Mouse (Mus musculus): ENCODE results near the gene Otud1. TPM values are rescaled to one million over a fixed set of nuclear protein-coding genes. Genes with fewer than 3 reads are reported as not detected.
A peak's percentile ranks its signal among the peaks of the same experiment; 100 is the strongest.

Otud1 gene
- polyA plus RNA-seq, 1 experiment from 2014 or later: 2.2 TPM

DNA sequence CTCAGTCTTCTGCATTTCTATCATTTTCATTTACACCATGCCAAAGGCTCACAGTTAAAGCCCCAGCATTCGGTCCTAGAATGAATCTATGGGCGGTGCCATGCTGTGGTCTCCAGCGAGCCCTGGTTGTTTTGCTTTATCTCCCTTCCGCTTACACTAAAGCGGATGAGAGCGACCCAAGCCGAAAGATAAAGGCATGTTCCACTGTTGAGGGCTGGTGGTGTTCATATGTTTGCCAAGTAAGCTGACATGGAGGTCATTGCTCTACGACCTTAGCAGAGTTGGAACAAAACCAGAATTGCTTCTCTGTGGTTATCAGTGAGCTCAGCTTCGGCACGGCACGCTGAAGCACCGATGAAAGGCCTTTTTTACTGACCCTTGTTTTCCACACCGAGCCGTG lies 32.5 kb downstream of the Otud1 start:
- H3K9ac ChIP-seq: no peak overlapping the region
- no peak overlapping the region for H3K4me2 ChIP-seq
- no peaks in the 10 kb centered on the region for H3K9me3 ChIP-seq
- H3K27ac ChIP-seq: no peak overlapping the region
- WGBS: 63% methylated on average over 14 of the region's 14 CpGs
- no peak overlapping the region for H3K4me3 ChIP-seq (replicated peaks)
- H3K36me3 ChIP-seq: no peaks in the 10 kb centered on the region
- no peak for ATAC-seq (ENCODE audit: insufficient read depth, low FRiP score, low read depth)
- H3K4me1 ChIP-seq: no peaks in the 10 kb centered on the region
- no peaks in the 10 kb centered on the region for H3K27me3 ChIP-seq (replicated peaks)

DNA sequence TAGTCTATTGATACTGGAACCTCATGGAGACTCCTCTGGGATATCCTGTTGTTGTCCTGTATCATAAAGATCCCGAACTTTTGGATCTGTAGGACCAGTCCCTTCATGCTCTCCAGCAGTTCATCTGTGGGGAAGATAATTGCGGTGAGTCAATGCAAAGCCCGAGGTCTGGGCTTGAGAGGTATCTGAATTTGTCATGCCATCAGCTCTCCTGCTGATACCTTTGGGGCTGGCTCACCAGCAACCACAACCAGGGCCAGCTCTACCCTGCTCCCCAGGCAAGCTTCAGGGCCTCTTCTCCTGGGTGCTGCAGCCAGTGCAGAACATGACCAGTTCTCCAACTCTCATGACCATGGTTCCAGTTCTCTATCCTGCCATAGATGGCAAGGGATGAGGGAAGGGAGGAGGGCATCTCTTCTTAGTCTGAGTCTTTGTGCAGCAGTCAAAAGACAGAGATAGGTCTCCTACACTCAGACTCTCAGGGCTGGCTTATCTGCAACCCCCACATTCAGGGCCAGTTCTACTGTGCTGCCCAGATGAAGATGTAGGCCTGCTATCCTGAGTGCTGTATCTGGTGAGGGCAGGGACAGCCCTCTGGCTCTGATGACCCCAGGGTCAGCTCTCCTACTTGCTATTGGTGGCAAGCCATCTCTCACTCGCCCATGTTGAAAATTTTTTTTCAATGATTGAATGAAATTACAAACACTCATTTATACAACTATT lies 42.2 kb downstream of the Otud1 start:
- H3K36me3 ChIP-seq: no peaks in the 10 kb centered on the region
- no peak overlapping the region for H3K4me2 ChIP-seq
- H3K4me1 ChIP-seq: no peaks in the 10 kb centered on the region
- peak; percentile 87 for ATAC-seq (ENCODE audit: insufficient read depth, low FRiP score, low read depth)
- H3K27me3 ChIP-seq (replicated peaks): no peaks in the 10 kb centered on the region
- H3K4me3 ChIP-seq (replicated peaks): no peak overlapping the region
- H3K9me3 ChIP-seq: no peaks in the 10 kb centered on the region
- H3K9ac ChIP-seq: no peak overlapping the region
- 70% methylated on average over 4 of the region's 4 CpGs for WGBS
- H3K27ac ChIP-seq: no peak overlapping the region

DNA sequence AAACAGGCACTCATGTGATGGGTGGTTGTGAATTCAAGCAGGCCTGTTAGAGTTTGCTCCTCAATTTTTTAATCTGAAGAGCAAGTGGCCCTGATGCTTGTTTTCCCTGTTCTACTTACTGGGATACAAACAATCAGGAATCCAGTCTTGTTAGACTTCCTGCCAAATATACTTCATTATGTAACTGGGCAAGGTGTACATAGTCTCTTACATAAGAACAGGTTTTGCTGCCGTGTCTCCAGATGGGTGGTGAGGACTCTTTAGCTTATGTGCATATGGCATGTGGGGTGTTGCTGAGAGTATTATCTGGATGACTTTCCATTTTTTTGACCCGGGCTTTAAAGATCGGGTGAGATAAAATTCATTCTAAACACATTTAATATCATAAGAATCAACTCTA lies 43.8 kb downstream of the Otud1 start:
- no peak for ATAC-seq (ENCODE audit: insufficient read depth, low FRiP score, low read depth)
- Histone ChIP-seq H3K27ac (no peak overlapping the region), H3K4me1 (no peaks in the 10 kb centered on the region), H3K27me3 (replicated peaks) (no peaks in the 10 kb centered on the region), H3K9ac (no peak overlapping the region), H3K36me3 (no peaks in the 10 kb centered on the region), H3K4me2 (no peak overlapping the region), H3K4me3 (replicated peaks) (no peak overlapping the region), H3K9me3 (no peaks in the 10 kb centered on the region)
- 75% methylated on average over 3 of the region's 3 CpGs for WGBS

DNA sequence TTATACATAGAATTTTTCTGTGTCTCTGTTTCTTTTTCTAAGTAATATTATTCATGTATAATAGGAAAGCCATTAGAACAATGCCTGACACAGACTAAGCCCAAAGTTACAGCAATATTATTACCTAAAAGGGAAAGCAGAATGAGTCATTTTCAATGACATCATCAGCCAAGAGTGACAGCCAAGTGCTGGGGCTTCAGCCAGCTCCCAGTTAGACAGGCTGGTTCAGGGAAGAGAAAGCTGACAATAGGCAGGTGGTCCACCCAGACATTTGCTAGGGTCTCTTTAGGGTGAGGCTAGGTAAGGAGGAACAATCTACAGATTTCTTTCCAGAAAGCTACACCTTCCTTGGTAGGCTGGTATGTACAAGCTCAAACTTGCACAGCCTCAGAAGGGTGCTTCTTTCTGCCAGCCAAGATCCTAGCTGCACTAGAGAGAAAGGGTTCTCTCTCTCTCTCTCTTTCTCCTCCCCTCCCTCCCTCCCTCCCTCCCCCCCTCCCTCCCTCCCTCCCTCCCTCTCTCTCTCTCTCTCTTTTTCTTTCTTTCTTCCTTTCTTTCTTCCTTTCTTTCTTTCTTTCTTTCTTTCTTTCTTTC lies 45.6 kb downstream of the Otud1 start:
- H3K4me1 ChIP-seq: no peaks in the 10 kb centered on the region
- H3K27ac ChIP-seq: no peak overlapping the region
- no peak overlapping the region for H3K9ac ChIP-seq

GRCm38 (mm10) chr2:19703670-19704069 lies 46.1 kb downstream of the Otud1 start:
- Histone ChIP-seq H3K27me3 (replicated peaks) (no peaks in the 10 kb centered on the region), H3K27ac (no peak overlapping the region), H3K9me3 (no peaks in the 10 kb centered on the region), H3K4me1 (no peaks in the 10 kb centered on the region), H3K9ac (no peak overlapping the region), H3K36me3 (no peaks in the 10 kb centered on the region), H3K4me2 (no peak overlapping the region), H3K4me3 (replicated peaks) (no peak overlapping the region)
- ATAC-seq (ENCODE audit: insufficient read depth, low FRiP score, low read depth): no peak
- WGBS: 50% methylated on average over 4 of the region's 4 CpGs

More for the DNA sequence above, 45.6 kb downstream of the Otud1 start:
- no peak for ATAC-seq (ENCODE audit: insufficient read depth, low FRiP score, low read depth)
- Histone ChIP-seq H3K36me3 (no peaks in the 10 kb centered on the region), H3K9me3 (no peaks in the 10 kb centered on the region), H3K27me3 (replicated peaks) (no peaks in the 10 kb centered on the region), H3K4me2 (no peak overlapping the region), H3K4me3 (replicated peaks) (no peak overlapping the region)

- no peaks in the 10 kb centered on the region for H3K36me3 ChIP-seq
- H3K9me3 ChIP-seq: no peaks in the 10 kb centered on the region
- ATAC-seq (ENCODE audit: insufficient read depth, low FRiP score, low read depth): no peak
- no peaks in the 10 kb centered on the region for H3K27me3 ChIP-seq (replicated peaks)
- no peaks in the 10 kb centered on the region for H3K4me1 ChIP-seq
- no peak overlapping the region for H3K9ac ChIP-seq
- no peak overlapping the region for H3K4me2 ChIP-seq
- no peak overlapping the region for H3K4me3 ChIP-seq (replicated peaks)
- H3K27ac ChIP-seq: no peak overlapping the region
These were observed 46.7 kb downstream of the Otud1 start for GRCm38 (mm10) chr2:19704272-19704671.

DNA sequence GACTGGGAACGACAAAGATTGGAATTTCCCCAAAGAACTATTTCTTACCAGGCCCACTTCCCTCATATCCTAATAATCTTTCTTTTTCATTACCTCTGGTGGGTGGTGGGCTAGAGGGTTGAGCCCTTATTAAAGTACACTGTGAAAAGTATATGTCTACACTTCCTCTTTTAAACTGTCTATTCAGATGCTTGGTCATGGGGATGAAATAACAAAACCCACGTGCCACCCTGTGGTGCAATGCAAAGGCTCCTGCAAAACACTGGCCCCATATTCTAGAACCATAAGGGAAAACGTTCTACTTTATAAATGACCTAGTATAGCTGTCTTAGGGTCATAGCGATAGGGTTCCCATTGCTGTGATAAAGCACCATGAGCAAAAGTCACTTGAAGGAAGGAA lies 49.3 kb downstream of the Otud1 start:
- no peaks in the 10 kb centered on the region for H3K36me3 ChIP-seq
- ATAC-seq (ENCODE audit: insufficient read depth, low FRiP score, low read depth): no peak
- 81% methylated on average over 4 of the region's 4 CpGs for whole genome bisulfite sequencing
- H3K9me3 ChIP-seq: no peaks in the 10 kb centered on the region
- no peaks in the 10 kb centered on the region for H3K27me3 ChIP-seq (replicated peaks)
- H3K4me1 ChIP-seq: no peaks in the 10 kb centered on the region
- no peak overlapping the region for H3K4me3 ChIP-seq (replicated peaks)
- no peak overlapping the region for H3K4me2 ChIP-seq
- no peak overlapping the region for H3K27ac ChIP-seq
- no peak overlapping the region for H3K9ac ChIP-seq

Other genes starting within 250 kb of the Otud1 start
- 27.9 and 39.8 TPM in 2 replicates for gene Ptf1a, start 212.1 kb upstream of the Otud1 start, polyA plus RNA-seq (2015; fragmentation: Nextera tagmentation; extraction: Ambion mirVana)
- gene 4921504E06Rik, start 103.8 kb upstream of the Otud1 start, polyA plus RNA-seq (2015; fragmentation: Nextera tagmentation; extraction: Ambion mirVana): not detected in 2 replicates

Measured in stomach, embryonic 15.5 days (tissue).